Mouse (Mus musculus) cerebellum, adult 2 months (tissue): ENCODE results near the gene Cop1.

ENCODE experiments used
- CTCF ChIP-seq: fragments of 200-500 bp; IDR thresholded peaks from 2 replicates; pipeline ENCODE4 v1.5.1; 2011; ENCODE audit warnings: low read depth, mild to moderate bottlenecking, control low read depth, low read length, moderate library complexity, borderline replicate concordance; ENCODE audit not compliant: insufficient read depth
- POLR2A ChIP-seq: fragments of 200-500 bp; IDR thresholded peaks from 2 replicates; pipeline ENCODE4 v1.6.1; 2011; ENCODE audit warnings: low read length, control low read depth, borderline replicate concordance; ENCODE audit not compliant: insufficient read depth

- no peak for TF ChIP-seq CTCF
- no peak for TF ChIP-seq POLR2A
Observed at GRCm38 (mm10) chr1:159234496-159234895, 2.4 kb downstream of the Cop1 start.
